Mouse (Mus musculus): ENCODE data around the gene Clptm1l.

Gene Clptm1l

GRCm38 (mm10) chr13:73603522-73604155, at the start of gene Clptm1l:
Clptm1l (plus strand) TSS chr13:73604006.
- peak; percentile 88 for DNase-seq (ENCODE audit: low read depth)

GRCm38 (mm10) chr13:73564201-73564600, 39.6 kb upstream of the Clptm1l start:
- DNase-seq (ENCODE audit: low read depth): no peak

DNA sequence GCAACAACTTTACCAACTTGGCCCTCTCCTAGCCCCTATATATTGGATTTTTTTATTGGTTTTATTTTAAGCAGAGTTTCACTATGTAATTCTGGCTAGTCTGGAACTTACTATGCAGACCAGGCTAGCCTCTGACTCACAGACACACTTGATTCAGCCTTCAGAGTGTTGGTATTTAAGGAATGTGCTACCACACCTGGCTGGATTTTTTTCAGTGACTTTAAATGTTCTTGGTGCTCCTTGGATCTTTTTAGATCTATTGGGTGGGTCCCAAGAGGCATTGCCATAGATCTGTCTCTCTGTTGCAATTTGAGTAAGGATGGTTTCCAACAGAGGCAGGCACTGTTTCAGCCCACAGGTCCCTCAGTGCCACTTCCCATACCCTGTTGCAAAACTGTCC, 28.8 kb upstream of the Clptm1l start:
- DNase-seq (ENCODE audit: low read depth): no peak

DNA sequence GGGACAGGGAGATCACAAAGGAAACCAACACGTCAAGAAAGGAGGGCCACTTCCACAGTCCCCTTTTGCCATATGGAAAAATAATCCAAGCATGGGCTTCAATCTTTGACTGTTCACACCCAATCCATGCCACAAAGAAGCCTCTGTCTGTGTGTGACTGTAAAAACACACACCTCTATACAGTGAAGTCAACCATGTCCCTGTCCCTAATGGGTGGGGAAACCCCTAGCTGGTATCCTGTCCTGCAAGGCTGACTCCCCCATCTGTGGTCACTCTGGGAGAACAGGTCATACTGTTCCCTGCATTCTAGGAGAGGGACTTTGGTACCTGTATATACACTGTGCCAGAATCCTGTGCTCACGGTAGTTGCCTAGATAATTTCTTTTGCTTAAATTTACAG, 26.5 kb upstream of the Clptm1l start:
- no peak for DNase-seq (ENCODE audit: low read depth)

- no peak for DNase-seq (ENCODE audit: low read depth)
Measured at GRCm38 (mm10) chr13:73591488-73591887, 12.3 kb upstream of the Clptm1l start.

- DNase-seq (ENCODE audit: low read depth): no peak
Measured at GRCm38 (mm10) chr13:73592546-73592945, 11.3 kb upstream of the Clptm1l start.

DNA sequence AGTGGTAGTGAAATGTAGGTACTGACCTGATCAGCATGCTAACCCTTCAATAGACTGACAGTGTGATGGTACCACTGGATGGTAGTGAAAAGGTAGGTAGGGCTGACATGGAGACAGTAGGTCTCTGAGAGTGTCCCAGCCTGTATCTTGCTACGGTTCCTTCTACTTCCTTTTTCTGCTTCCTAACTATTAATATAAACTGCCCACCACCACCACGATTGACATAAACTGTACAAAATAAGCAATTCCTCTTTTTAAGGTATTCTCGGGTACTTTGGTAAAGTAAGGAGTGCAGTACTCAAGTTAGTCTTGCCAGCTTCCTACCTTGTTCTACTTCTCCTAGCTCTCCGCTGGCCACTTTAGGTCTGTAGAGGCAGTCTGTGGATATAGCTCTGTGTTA, 7.5 kb upstream of the Clptm1l start:
- DNase-seq (ENCODE audit: low read depth): no peak

DNA sequence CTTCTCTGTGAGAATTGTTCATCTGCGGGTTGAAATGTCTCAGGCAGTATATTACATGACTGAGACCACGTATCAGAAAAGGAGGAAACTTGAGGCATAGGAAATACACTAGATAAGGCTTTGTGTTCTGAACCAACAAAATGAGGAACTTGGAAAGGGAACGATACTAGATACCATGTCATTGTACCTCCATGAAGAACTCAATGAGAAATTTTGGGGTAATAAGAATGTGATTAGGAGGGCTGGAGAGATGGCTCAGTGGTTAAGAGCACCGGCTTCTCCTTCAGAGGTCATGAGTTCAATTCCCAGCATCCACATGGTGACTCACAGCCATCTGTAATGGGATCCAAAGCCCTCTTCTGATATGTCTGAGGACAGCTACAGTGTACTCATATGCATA, 3.6 kb upstream of the Clptm1l start:
- DNase-seq (ENCODE audit: low read depth): no peak

GRCm38 (mm10) chr13:73603046-73603445, 760 bp upstream of the Clptm1l start:
- no peak for DNase-seq (ENCODE audit: low read depth)

DNA sequence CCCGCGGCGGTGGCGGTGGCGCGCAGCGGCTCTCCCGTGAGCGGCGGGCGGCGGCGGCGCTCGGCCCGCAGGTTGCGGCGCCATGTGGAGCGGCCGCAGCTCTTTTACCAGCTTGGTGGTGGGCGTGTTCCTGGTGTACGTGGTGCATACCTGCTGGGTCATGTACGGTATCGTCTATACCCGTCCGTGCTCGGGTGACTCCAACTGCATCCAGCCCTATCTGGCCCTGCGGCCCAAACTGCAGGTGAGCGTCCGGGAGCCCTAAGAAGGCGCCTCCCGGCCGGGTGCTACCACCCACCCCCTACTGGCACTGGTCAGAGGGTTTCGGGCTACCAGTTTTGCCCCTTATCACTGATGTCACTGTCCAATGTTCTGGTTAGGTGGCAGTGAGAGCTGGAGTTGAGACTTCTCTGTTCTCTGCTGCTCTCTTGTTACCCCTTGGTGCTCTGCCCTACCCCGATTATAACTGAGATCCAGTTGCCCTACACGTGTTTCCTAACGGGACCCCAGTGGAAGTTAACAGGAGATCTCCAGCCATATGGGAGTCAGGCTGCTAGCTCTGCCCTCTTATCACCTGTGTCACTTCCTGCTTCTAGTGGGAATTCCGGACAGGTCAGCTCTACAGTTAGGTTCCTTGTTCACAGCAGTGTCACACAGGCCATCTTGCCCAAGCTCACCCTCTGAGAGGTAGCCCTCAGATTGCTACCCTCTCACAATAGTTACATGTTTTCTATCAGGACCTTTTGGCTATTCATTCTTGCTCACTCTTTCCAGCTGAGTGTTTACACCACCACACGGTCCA, 551 bp downstream of the Clptm1l start:
- DNase-seq (ENCODE audit: low read depth): no peak

GRCm38 (mm10) chr13:73618406-73618805, 14.6 kb downstream of the Clptm1l start:
- DNase-seq (ENCODE audit: low read depth): no peak

DNA sequence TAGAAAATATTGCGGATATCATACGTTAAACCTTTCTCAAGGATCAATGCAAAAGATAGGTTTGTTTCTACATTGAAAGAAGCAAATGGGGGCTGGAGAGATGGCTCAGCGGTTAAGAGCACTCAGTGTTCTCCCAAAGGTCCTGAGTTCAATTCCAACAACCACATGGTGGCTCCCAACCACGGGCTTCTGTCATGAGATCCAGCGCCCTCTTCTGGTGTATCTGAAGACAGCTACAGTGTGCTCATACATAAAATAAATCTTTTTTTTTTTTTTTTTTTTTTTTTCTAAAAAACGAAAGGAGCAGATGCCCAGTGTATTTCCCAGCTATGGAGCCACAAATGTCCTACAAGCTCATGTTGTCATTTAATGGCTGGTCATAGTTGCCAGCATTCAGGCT, 16.8 kb downstream of the Clptm1l start:
- no peak for DNase-seq (ENCODE audit: low read depth)

- DNase-seq (ENCODE audit: low read depth): no peak
Measured at GRCm38 (mm10) chr13:73626410-73626744, 22.6 kb downstream of the Clptm1l start.

DNA sequence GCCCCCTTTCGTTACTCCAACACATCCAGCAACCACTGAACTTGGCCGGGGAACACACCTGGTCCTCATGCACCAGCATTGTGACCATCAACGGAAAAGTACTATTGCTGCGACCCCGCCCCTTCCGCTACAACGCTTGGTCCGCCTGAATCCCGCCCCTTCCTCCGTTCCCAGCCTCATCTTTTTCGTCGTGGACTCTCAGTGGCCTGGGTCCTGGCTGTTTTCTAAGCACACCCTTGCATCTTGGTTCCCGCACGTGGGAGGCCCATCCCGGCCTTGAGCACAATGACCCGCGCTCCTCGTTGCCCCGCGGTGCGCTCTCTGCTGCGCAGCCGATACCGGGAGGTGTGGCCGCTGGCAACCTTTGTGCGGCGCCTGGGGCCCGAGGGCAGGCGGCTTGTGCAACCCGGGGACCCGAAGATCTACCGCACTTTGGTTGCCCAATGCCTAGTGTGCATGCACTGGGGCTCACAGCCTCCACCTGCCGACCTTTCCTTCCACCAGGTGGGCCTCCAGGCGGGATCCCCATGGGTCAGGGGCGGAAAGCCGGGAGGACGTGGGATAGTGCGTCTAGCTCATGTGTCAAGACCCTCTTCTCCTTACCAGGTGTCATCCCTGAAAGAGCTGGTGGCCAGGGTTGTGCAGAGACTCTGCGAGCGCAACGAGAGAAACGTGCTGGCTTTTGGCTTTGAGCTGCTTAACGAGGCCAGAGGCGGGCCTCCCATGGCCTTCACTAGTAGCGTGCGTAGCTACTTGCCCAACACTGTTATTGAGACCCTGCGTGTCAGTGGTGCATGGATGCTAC, 23.1 kb downstream of the Clptm1l start, which contains the start of gene Tert:
Tert (plus strand) TSS at position 167 of the 805 bp plus-strand sequence.
- peak; percentile 31 for DNase-seq (ENCODE audit: low read depth)

DNA sequence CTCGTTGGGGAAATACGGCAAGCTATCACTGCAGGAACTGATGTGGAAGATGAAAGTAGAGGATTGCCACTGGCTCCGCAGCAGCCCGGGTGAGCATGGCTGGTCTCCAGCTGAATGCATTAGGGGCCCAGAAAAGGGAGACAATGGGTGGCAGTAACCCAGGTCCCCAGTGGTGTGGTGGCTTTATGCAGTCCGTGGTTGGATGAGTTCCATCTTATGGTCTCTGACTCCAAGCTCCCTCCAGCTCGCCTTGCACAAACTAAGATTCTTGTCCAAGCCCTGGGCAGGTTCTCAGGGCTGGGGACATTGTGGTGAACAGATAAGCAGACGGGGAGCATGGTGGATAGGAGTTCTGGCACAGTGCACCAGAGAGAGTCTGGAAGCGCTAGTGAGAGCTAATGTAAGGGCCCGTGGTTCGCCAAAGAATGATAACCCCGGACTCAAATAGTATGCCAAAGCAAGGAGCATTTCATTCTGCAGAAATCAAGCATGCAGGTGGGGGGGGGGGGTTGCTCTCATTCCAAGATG, 24.8 kb downstream of the Clptm1l start:
- DNase-seq (ENCODE audit: low read depth): no peak

- DNase-seq (ENCODE audit: low read depth): no peak
Measured at GRCm38 (mm10) chr13:73631837-73632236, 28.0 kb downstream of the Clptm1l start.

DNA sequence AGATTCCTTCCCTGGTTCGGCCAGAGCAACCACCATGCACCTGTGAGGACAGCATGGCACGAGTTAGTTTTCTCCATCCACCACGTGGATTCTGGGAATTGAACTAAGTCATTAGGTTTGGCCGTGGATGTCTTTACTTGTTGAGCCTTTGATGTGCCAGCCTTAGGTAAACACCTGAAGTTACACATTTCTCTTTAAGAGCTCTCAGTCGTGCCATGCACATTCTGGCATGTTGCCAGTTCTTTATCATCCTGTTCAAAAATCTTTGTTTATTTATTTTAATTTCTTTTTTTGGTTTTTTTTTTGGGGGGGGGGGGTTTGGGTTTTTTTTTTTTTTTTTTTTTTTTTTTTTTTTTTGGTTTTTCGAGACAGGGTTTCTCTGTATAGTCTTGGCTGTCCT, 34.0 kb downstream of the Clptm1l start:
- no peak for DNase-seq (ENCODE audit: low read depth)

DNA sequence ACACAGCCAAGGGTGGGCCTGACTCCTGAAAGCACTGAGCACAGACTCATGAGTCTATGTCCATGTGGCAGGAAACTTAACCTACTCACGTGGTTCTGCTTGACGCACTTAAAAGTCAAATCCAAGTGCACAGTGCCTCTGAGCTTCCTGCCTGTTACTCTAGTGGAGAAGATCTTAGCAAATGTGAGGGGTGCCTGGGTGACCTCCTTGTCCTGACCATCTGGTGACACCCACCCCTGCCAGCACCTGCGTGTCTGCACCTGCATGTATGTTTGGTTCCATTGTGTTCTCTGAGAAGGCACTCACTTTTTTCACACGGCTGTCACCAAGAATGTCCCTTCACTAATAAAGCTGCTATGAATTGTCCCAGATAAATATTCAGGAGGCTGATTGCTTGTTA, 37.5 kb downstream of the Clptm1l start:
- DNase-seq (ENCODE audit: low read depth): no peak

- peak; percentile 36 for DNase-seq (ENCODE audit: low read depth)
Measured at GRCm38 (mm10) chr13:73646397-73647087, 42.7 kb downstream of the Clptm1l start.

- DNase-seq (ENCODE audit: low read depth): no peak
Measured at GRCm38 (mm10) chr13:73653266-73653665, 49.5 kb downstream of the Clptm1l start.

- no peak for DNase-seq (ENCODE audit: low read depth)
Measured at GRCm38 (mm10) chr13:73654976-73655375, 51.2 kb downstream of the Clptm1l start.

DNA sequence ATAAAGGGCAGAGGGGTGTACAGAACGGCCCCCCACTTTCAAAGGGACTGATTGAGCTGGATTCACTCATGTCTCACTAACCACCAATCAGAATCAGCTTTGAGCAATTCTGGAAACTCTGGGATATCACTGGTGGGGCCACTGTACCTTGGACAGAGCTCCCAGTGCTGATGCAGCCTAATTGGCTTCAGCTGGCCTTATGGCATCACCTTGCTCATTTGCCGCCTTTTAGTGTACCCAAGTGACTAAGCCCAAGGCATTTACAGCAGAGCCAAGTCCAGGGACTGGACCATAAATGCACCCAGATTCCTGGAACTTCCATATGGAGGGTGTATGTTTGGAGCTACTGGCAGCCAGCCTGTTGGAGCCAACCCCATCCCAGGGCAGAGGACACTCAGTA, 55.1 kb downstream of the Clptm1l start:
- no peak for DNase-seq (ENCODE audit: low read depth)
